9 mouse cellular contexts compared by ENCODE assay signal in genomic region chr13:45907181-45907691, GRCm38 (mm10). TPM values are rescaled to one million over a fixed set of nuclear protein-coding genes. Genes with fewer than 3 reads are reported as not detected.
DNase-seq lines count a peak whose midpoint lies in the region; ATAC-seq and TF ChIP-seq lines count a peak whose summit lies in the region.
"Had no signal": no experiment of that assay in that cellular context is flagged by ENCODE, and none has a peak within 500 bp of the region (broad histone marks: within the 10 kb centered on the region; RNA-seq: fewer than 3 reads in every experiment).

No protein-coding gene starts in this region.

- no peak overlapping the region for H3K4me3 ChIP-seq in heart, embryonic 10.5 days
- H3K4me3 ChIP-seq in heart, embryonic 12.5 days: no peak overlapping the region
- H3K4me3 ChIP-seq in stomach, postnatal 0 days (ENCODE audit: low read depth, low read length): no peak overlapping the region
- H3K4me3 ChIP-seq: erythroblast, embryonic 14.5 days had no signal

- peaks cover 54% of the 10 kb centered on the region for H3K4me1 ChIP-seq in heart, embryonic 10.5 days
- peaks cover 46% of the 10 kb centered on the region for H3K4me1 ChIP-seq in heart, embryonic 12.5 days (replicated peaks)
- H3K4me1 ChIP-seq in stomach, postnatal 0 days (replicated peaks; ENCODE audit: control insufficient read depth, insufficient read depth): peaks cover 5% of the 10 kb centered on the region; the same call in 1 of the 2 replicates

- no peak for TF ChIP-seq CTCF in stomach, postnatal 0 days (IDR thresholded peaks at IDR 0.05; ENCODE audit: low read depth)

- H3K9me3 ChIP-seq in heart, embryonic 10.5 days: no peaks in the 10 kb centered on the region
- H3K9me3 ChIP-seq in heart, embryonic 12.5 days (replicated peaks): no peaks in the 10 kb centered on the region
- no peaks in the 10 kb centered on the region for H3K9me3 ChIP-seq in stomach, postnatal 0 days (ENCODE audit: control insufficient read depth, low read length)

- H3K9ac ChIP-seq in heart, embryonic 12.5 days: no peak overlapping the region
- H3K9ac ChIP-seq in stomach, postnatal 0 days (ENCODE audit: low read length): no peak overlapping the region

- intact Hi-C loops in heart, postnatal 36 days (cut with DNase I): no loop called here
- intact Hi-C loops in gastrocnemius, postnatal 36 days (cut with DNase I): no loop called here

- H3K36me3 ChIP-seq in heart, embryonic 10.5 days: no peaks in the 10 kb centered on the region
- H3K36me3 ChIP-seq in heart, embryonic 12.5 days: 0 out of 2 replicates have a peak, but pooled peaks cover 5% of the 10 kb centered on the region
- H3K36me3 ChIP-seq in stomach, postnatal 0 days (ENCODE audit: control insufficient read depth, insufficient read depth, low read length): no peaks in the 10 kb centered on the region

- H3K27me3 ChIP-seq in heart, embryonic 10.5 days (ENCODE audit: insufficient read depth, poor library complexity, severe bottlenecking): no peaks in the 10 kb centered on the region
- H3K27me3 ChIP-seq in heart, embryonic 12.5 days (replicated peaks): no peaks in the 10 kb centered on the region
- no peaks in the 10 kb centered on the region for H3K27me3 ChIP-seq in stomach, postnatal 0 days (ENCODE audit: control insufficient read depth, insufficient read depth, low read length)

- DNase-seq in heart, embryonic 10.5 days (ENCODE audit: low spot score): no peak
- no peak for DNase-seq in heart, postnatal 36 days
- DNase-seq in ovary, postnatal 14 days (ENCODE audit: low spot score): peak; percentile 19
- DNase-seq in ovary, adult 18-20 months (ENCODE audit: low spot score): no peak
- DNase-seq in stomach, postnatal 0 days (ENCODE audit: low spot score): no peak
- DNase-seq in gastrocnemius, postnatal 36 days: no peak
- DNase-seq in thymus, postnatal 36 days: no peak

- peak overlapping the region; percentile 43 for H3K4me2 ChIP-seq in heart, embryonic 12.5 days
- no peak overlapping the region for H3K4me2 ChIP-seq in stomach, postnatal 0 days (replicated peaks; ENCODE audit: low read depth)

- no peak for ATAC-seq in heart, embryonic 12.5 days (ENCODE audit: insufficient number of reproducible peaks, low FRiP score)
- ATAC-seq in stomach, postnatal 0 days (ENCODE audit: low FRiP score, low TSS enrichment): peak; percentile 35; the same call in 1 of the 2 replicates

- 63% methylated on average over 6 of the region's 6 CpGs for WGBS in heart, embryonic 10.5 days
- WGBS in heart, embryonic 12.5 days: 68% methylated on average over 6 of the region's 6 CpGs
- 40% methylated on average over 6 of the region's 6 CpGs for WGBS in stomach, postnatal 0 days

- peak overlapping the region; percentile 25; the same call in 1 of the 2 replicates for H3K27ac ChIP-seq in heart, embryonic 10.5 days
- H3K27ac ChIP-seq in heart, embryonic 12.5 days (ENCODE audit: poor library complexity, severe bottlenecking): 0 out of 2 replicates have a peak overlapping the region, but pooled peaks have one; percentile 19
- H3K27ac ChIP-seq in stomach, postnatal 0 days (replicated peaks): no peak overlapping the region; the same call in 1 of the 2 replicates

- TF ChIP-seq EP300 in stomach, postnatal 0 days (optimal IDR thresholded peaks at IDR 0.05): no peak

RNA-seq across cellular contexts. Expression of gene Atxn1, which starts 57.6 kb away (rescaled TPM):
- 3.9 and 6.2 TPM in 2 replicates for polyA plus RNA-seq in heart, embryonic 10.5 days (2016; fragmentation: Nextera tagmentation; extraction: Ambion mirVana)
- total RNA-seq in heart, postnatal 36 days (2021): 10 to 100 TPM; 33.0 to 35.0 TPM
- polyA plus RNA-seq in heart, embryonic 12.5 days (2016; fragmentation: Nextera tagmentation; extraction: Ambion mirVana): 7.1 and 7.7 TPM in 2 replicates
- polyA plus RNA-seq in stomach, postnatal 0 days (2015; fragmentation: Nextera tagmentation; extraction: Ambion mirVana): 7.0 TPM in 2 replicates
- 10 to 100 TPM; 33.7 to 39.7 TPM for total RNA-seq in gastrocnemius, postnatal 36 days (2021)
